Mouse (Mus musculus) testis, adult 2 months (tissue): Measurements from ENCODE around the gene Teddm1b.

Source experiments
- CTCF ChIP-seq: fragments of 200-500 bp; IDR thresholded peaks from 2 replicates; pipeline ENCODE4 v1.5.1; 2012; ENCODE audit warnings: low read depth, mild to moderate bottlenecking, inconsistent platforms, low read length, moderate library complexity; ENCODE audit not compliant: control insufficient read depth, insufficient read depth, insufficient replicate concordance
- POLR2A ChIP-seq: fragments of 200-500 bp; IDR thresholded peaks from 2 replicates; pipeline ENCODE4 v1.6.1; 2012; ENCODE audit warnings: low read depth, mild to moderate bottlenecking, inconsistent platforms, low read length, moderate library complexity; ENCODE audit not compliant: control insufficient read depth

DNA sequence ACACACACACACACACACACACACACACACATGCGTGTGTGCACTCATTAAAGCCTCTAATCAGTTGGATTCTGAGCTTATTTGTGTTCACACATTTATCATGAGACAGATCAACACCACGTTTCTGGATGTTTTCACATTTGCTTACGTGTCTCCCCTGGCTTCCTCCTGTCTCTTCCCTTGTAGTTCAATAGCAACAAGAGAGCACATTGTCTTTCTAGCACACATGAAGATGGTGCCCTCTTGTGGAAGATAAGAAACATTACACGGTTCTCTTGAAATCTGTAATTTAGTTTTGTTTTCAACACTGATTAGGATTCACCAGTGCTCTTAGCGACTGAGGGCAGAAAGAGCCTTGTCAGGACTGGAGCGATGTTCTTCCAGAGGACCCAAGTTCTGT is 27.3 kb upstream of the Teddm1b start:
- no peak for TF ChIP-seq CTCF
- TF ChIP-seq POLR2A = no peak
